Mouse (Mus musculus) c-Kit-positive CD71-positive TER-119-positive erythroid progenitor cells, embryonic 14.5 days (primary cell): ENCODE measurements around the gene Lmo3.
A peak's percentile ranks its signal among the peaks of the same experiment; 100 is the strongest.

Experiments used
- DNase-seq: peaks from one replicate; pipeline ENCODE4 v3.0.0-alpha.2; 2013; ENCODE audit warnings: low spot score

The Lmo3 gene

GRCm38 (mm10) chr6:138581734-138582505 lies at the start of gene Lmo3:
Gene Lmo3 (minus strand): TSS chr6:138581968.
- DNase-seq = no peak

DNA sequence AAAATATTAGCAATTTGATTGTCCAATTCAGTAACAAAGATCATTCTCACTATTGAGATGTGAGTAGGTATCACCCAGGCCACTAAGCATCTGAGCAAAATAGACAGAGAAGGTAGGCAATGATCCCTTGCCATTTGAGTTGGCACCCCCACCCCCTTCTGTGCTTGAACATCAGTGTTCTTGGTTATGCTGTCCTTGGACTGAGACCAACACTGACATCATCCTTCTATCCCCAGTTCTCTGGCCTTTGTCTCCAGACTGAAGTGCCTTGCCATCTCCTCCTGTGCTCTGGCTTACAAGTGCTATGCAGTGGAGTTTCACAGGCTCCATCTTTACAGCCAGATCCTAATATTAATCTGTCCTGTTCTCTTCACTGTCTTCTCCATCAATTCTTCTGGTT lies 39.0 kb upstream of the Lmo3 start:
- DNase-seq = no peak

DNA sequence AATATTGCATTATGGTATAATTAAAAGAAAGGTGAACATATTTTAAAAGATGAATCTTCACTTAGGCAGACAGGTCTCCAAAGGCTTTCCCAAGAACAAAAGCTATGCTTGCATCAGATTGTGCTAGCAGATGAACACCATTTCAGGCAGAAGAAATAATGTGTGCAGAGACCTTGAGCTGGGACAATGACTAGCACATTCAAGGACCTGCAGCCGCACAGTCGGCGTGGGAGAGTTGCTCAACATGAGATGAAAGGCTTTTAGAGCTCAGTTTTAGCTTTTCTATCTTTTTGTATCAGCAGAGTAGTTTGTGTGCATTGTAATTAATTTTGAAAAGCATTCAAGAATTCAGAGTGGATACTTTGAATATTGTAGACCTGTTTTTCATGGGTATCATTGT lies 36.6 kb upstream of the Lmo3 start:
- DNase-seq = no peak

GRCm38 (mm10) chr6:138597016-138597415 lies 15.2 kb upstream of the Lmo3 start:
- DNase-seq = no peak

DNA sequence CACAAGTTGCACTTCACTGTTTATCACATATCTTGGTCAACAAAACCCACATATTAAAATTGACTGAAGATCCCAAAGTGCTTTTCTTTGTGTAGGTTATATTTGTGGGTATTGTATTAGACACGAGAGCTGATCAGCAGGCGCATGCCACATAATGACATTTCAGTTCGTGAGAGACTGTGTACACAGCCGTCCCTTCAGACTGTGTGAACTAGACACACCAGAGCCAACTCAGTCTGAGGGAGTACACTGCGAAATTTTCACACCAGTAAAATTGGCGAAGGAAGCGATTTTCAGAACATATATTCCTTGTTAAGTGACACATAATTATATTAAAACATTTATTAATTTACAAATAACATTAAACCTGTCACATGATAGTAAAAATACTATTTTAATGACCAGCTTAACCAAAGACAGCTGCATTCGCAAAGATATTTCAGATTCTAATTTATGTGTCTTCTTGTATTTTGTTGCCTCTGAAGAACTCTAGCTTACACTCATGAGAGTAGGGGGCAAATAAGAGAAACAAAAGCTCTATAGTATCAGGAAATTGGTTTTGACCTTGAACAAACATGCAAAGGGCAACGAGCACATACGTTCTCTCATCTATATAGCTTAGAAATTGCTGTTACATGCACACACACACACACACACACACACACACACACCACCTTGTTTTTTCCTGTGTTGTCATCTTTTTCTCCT lies 14.4 kb upstream of the Lmo3 start:
- no peak for DNase-seq

GRCm38 (mm10) chr6:138583314-138583713 lies 1.5 kb upstream of the Lmo3 start:
- no peak for DNase-seq

- no peak for DNase-seq
These were observed 785 bp upstream of the Lmo3 start for GRCm38 (mm10) chr6:138582506-138583000.

DNA sequence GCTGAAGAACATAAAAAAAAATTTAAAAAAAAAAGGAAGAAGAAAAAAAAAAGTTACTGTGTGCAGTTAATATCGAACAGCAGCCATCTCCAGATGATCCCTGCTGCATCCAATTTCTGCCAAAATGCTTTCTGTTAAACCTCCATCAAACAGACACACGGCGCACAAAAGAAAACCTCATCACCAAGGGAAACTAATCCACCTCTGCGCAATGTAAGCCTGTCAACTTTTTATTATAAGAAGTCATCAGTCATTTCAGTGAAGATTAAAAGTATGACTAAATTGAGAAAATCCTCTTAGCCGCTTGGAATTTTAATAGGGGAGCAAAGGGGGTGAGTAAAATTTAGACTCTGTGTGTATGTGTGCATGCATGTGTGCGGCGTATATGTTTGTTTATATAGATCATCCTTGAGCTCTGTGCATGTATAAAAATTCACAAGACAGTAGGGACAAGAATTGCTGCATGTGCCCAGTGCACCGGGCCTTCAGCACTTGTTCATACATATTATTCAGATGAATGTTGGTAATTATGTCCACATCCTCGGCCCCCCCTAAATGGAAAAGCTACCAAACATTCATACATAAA lies 1.2 kb downstream of the Lmo3 start:
- no peak for DNase-seq

DNA sequence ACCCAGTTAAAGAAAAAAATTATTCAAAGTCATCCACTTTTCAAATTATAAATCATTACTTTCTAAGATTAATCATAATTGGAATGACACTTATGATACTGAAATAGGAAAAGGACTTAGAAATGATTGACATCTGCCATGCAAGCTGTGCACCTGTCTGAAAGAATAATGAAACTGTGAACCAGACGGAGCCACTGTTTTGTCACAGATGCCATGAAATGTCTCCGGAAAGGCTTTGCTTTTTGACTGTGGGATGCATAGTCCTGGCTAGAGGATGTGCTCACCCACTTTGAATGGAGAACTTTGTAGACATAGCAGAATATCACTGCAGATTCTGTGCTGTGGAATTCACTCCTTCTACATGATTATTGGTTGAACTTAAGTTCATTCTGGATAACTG lies 18.4 kb downstream of the Lmo3 start:
- DNase-seq = no peak

DNA sequence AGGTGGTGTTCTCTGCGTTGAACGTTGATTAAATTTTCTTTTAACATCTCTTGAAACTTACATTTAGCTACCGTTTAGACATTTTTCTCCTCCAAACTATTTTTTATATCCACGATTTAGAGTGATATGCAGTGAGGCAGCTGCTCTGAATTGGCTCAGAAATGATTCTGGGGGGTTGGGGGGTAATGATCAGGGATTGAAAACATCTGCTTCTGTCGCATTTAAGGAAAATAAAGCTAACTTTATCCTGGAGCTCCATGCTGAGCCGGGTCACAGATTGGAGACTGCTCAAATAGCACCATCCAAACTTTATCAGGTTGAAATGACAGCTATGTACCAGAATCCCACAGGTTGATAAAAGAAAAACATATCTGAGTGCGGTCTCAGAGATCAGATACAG lies 29.6 kb downstream of the Lmo3 start:
- DNase-seq = no peak

GRCm38 (mm10) chr6:138534879-138535278 lies 46.9 kb downstream of the Lmo3 start:
- DNase-seq = no peak

DNA sequence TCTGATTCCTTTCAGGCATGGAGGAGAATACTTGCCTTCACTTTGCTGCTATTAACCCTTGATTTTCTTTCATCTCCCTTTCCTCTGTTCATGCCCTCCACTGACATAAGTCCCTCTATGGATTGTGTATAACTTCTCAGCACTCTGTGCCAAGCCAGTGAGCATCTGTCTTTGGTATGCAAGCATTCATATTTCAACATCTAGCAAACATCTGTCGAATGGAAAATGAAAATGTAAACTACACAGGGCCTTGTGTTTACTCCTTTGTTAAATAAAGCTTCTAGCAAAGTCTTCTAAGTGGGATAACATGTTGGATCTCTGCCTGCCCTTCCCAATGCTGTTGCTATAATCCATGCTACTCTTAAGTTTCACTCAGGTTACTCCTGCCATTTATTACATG lies 75.1 kb downstream of the Lmo3 start:
- DNase-seq = no peak

DNA sequence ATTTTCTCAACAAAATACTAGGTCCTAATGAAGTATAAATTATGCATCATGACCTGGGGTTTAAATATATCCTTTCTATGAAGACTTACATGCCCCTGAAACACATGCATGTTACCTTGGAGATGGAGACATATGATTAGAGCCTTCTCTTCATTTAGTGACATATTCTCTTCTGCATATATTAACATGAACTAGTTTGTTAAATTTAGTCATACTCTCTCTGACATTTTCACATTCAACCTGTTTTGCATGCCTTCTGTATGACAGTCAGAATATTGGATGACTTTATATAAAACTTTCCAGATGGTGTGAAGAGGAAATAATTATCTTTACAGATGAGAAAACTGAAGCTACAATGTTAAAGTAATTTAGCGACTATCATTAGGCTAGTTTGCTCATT lies 77.8 kb downstream of the Lmo3 start:
- no peak for DNase-seq

GRCm38 (mm10) chr6:138482834-138483233 lies 98.9 kb downstream of the Lmo3 start:
- no peak for DNase-seq

DNA sequence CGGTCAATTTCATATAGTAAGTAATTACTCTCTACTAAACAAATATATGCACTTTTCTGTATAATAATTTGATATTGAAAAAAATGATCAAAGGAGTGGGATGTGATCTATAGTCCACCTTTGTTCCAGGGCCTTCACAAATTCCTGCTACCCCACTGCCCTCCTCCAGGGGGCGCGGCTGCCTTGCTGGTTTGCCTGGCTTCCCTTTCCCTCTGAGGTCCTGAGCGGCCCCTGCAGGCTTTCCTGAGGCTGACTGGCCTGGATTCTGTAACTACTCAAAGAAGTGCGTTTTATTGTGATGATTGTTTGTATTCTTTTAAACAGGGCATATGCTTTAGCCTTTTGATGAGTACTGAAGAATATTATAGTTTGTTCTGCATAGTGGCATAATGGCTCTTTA lies 104.2 kb downstream of the Lmo3 start:
- peak; percentile 5 for DNase-seq

DNA sequence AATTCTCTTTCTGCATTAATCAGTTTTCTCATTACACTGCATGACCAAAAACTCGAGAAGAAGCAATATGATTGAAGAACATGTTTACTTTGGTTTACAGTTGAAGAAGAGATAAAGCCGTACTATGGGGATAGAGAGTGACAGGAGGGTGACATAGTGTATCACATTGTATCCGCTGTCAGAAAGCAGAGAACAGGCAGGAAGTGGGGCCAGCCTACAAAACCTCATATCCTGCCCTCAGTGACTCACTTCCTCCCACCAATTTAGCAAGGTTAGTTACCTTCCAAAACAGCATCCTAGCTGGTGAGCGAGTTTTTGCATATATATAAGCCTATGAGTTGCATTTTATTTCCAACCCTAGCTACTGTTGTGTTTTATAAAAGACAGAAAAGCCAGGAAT lies 112.6 kb downstream of the Lmo3 start:
- no peak for DNase-seq

- no peak for DNase-seq
These were observed 137.2 kb downstream of the Lmo3 start for GRCm38 (mm10) chr6:138444515-138445048.

GRCm38 (mm10) chr6:138437351-138437750 lies 144.4 kb downstream of the Lmo3 start:
- no peak for DNase-seq

DNA sequence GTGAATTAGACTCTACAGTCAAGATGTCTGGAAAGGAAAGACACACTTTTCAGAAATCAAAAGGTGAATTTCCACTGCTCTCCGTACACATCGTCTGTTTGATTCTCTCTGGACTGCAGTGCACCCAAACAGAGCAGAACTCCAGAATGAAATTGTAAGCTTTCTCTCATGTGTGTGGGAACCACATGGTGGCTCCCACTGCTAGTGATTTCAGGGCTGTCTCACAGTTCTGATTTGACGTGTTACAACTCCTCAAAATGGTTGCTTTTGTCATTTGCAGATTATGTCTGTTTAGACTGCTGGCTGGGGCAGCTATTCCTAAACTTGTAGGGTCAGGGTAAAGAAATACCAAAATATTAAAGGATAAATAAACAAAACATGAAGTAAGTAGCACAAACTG lies 145.0 kb downstream of the Lmo3 start:
- no peak for DNase-seq

DNA sequence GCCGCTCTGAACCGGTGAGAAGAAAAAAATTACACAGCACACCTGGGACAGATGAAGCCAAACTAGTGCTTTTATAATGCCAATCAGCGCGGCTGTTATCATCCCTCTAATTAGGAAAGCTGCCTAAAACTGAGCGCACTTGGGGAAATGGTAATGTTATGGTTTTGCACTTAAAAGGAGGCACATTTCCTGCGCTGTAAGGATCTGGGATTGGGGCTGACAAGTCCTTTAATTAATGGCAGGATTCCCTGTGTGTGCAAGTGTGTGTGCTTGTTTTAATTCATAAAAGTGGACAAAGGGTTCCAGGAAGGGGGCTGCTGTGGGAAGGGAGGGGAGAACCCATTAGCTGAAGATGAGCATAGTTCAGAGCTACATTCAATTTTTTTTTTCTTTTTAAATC lies 154.4 kb downstream of the Lmo3 start:
- DNase-seq = no peak

GRCm38 (mm10) chr6:138426894-138427293 lies 154.9 kb downstream of the Lmo3 start:
- no peak for DNase-seq

DNA sequence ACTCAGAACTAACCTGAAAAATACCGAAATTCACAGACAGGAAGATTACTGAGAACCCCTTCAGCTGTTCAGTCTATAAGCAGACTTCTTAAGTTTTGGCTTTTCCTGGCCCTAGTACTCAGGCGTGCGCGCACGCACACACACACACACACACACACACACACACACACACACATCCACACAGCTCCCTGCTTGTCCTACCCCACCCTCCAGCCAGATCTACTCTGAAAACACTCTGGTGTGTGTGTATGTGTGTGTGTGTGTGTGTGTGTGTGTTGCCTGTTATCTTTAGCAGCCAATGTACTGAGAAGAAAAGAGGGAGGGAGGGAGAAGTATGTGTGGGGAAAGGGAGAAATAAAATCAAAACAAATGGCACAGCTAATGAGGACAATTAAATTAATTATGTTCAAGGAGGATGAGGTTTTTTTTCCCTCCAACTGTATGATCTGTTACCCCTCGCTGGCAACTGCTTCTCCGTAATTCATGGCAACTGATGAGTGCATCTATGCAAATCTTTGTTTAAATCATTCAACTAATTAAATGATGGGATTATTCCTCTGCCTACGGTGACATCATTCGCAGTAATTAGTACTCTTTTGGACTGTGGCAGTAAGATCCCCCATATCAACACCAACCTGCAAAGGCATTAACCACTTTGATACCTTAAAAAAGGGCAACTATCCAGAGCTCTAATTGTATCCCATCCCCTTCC lies 157.1 kb downstream of the Lmo3 start:
- DNase-seq = no peak
